Mouse (Mus musculus): ENCODE results near the gene Nek2. TPM values are rescaled to one million over a fixed set of nuclear protein-coding genes. Genes with fewer than 3 reads are reported as not detected.

The Nek2 gene
- polyA plus RNA-seq, 1 experiment from 2014 or later = 45.1 TPM

Other genes with a start within 250 kb of the Nek2 start
- gene Dtl, start 245.9 kb upstream of the Nek2 start, polyA plus RNA-seq (2015; fragmentation: Nextera tagmentation; extraction: Ambion mirVana) = 59.7 and 60.1 TPM in 2 replicates
- gene Ints7, start 245.8 kb upstream of the Nek2 start, polyA plus RNA-seq (2015; fragmentation: Nextera tagmentation; extraction: Ambion mirVana) = 65.2 and 71.2 TPM in 2 replicates
- gene Lpgat1, start 103.6 kb upstream of the Nek2 start, polyA plus RNA-seq (2015; fragmentation: Nextera tagmentation; extraction: Ambion mirVana) = 18.5 and 20.9 TPM in 2 replicates
- 2.6 and 3.5 TPM in 2 replicates for gene Slc30a1, start 85.3 kb downstream of the Nek2 start, polyA plus RNA-seq (2015; fragmentation: Nextera tagmentation; extraction: Ambion mirVana)
- 0.36 and 0.45 TPM in 2 replicates for gene Rd3, start 155.9 kb downstream of the Nek2 start, polyA plus RNA-seq (2015; fragmentation: Nextera tagmentation; extraction: Ambion mirVana)